Comparison of ENCODE assay signal across 14 mouse cellular contexts in the genomic region with DNA sequence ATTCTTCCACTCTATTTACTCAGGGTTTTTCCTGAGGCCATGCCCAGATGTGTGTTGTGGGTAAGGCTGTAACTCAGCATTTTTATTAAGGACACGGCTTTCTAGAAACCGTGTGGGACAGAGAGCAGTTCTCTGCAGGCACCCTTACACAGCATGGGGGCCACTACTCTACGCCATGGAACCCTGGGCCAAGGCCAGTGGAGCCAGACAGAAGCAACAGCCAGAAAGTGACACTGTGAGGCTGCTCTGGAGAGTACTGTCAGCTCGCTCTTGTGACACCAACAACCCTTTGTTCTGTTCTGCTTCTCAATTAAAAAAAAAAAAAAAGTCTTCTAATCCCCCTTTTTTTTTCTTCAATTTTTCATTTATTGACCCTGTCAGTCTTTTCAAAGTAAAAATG.
DNase-seq lines count a peak whose midpoint lies in the region; ATAC-seq lines count a peak whose summit lies in the region.
"Had no signal": no experiment of that assay in that cellular context is flagged by ENCODE, and none has a peak within 500 bp of the region (broad histone marks: within the 10 kb centered on the region; RNA-seq: fewer than 3 reads in every experiment).

No protein-coding gene starts in this region.

- peaks cover 3% of the 10 kb centered on the region; the same call in 1 of the 2 replicates for H3K36me3 ChIP-seq in hindbrain, embryonic 10.5 days
- no peaks in the 10 kb centered on the region for H3K36me3 ChIP-seq in hindbrain, embryonic 11.5 days (ENCODE audit: control insufficient read depth, insufficient read depth, low read length)
- no peaks in the 10 kb centered on the region for H3K36me3 ChIP-seq in forebrain, embryonic 15.5 days
- H3K36me3 ChIP-seq: limb, embryonic 15.5 days had no signal

- H3K27ac ChIP-seq in hindbrain, embryonic 10.5 days = peak overlapping the region; percentile 74; the same call in 1 of the 2 replicates
- no peak overlapping the region for H3K27ac ChIP-seq in hindbrain, embryonic 11.5 days (ENCODE audit: low read depth, low read length)
- peak overlapping the region; percentile 46; the same call in 1 of the 2 replicates for H3K27ac ChIP-seq in forebrain, embryonic 15.5 days (replicated peaks)
- H3K27ac ChIP-seq: limb, embryonic 15.5 days; macrophage; midbrain, embryonic 13.5 days had no signal

- no peak overlapping the region for H3K4me2 ChIP-seq in hindbrain, embryonic 11.5 days (replicated peaks; ENCODE audit: low read depth, low read length)
- H3K4me2 ChIP-seq in forebrain, embryonic 15.5 days (replicated peaks) = no peak overlapping the region
- H3K4me2 ChIP-seq: limb, embryonic 15.5 days; midbrain, embryonic 13.5 days had no signal

- WGBS in hindbrain, embryonic 10.5 days = 30% methylated on average over 4 of the region's 4 CpGs
- WGBS in hindbrain, embryonic 11.5 days = 48% methylated on average over 4 of the region's 4 CpGs
- WGBS in forebrain, embryonic 15.5 days = 16% methylated on average over 4 of the region's 4 CpGs

- H3K4me3 ChIP-seq in hindbrain, embryonic 10.5 days = no peak overlapping the region
- no peak overlapping the region for H3K4me3 ChIP-seq in hindbrain, embryonic 11.5 days (ENCODE audit: low read depth, low read length)
- no peak overlapping the region for H3K4me3 ChIP-seq in forebrain, embryonic 15.5 days
- H3K4me3 ChIP-seq: gastrocnemius, adult 2 months; limb, embryonic 15.5 days; midbrain, embryonic 13.5 days had no signal

- intact Hi-C loops in left cerebral cortex, postnatal 25 days (cut with DNase I) = no loop called here

- no peak overlapping the region for H3K9ac ChIP-seq in hindbrain, embryonic 11.5 days (ENCODE audit: low read depth, low read length)
- H3K9ac ChIP-seq in forebrain, embryonic 15.5 days (replicated peaks) = no peak overlapping the region
- H3K9ac ChIP-seq: limb, embryonic 15.5 days; liver, postnatal 0 days; midbrain, embryonic 13.5 days had no signal

- DNase-seq in hindbrain, embryonic 10.5 days (ENCODE audit: low spot score) = peak; percentile 12
- no peak for DNase-seq in hindbrain, embryonic 11.5 days (ENCODE audit: low spot score)
- peak; percentile 31 for DNase-seq in retina, postnatal 1 day
- no peak for DNase-seq in retina, embryonic 14.5 days (ENCODE audit: low spot score)
- DNase-seq in left cerebral cortex, postnatal 25 days (ENCODE audit: low spot score in 2 of 2) = no peak
- DNase-seq in lung, postnatal 36 days = no peak
- DNase-seq: gastrocnemius, adult 2 months; liver, postnatal 0 days had no signal

- H3K9me3 ChIP-seq in hindbrain, embryonic 10.5 days = peaks cover 3% of the 10 kb centered on the region; the same call in 1 of the 2 replicates
- H3K9me3 ChIP-seq in hindbrain, embryonic 11.5 days (ENCODE audit: control insufficient read depth, low read length) = no peaks in the 10 kb centered on the region
- no peaks in the 10 kb centered on the region for H3K9me3 ChIP-seq in forebrain, embryonic 15.5 days
- H3K9me3 ChIP-seq: limb, embryonic 15.5 days; midbrain, embryonic 13.5 days had no signal

- no peaks in the 10 kb centered on the region for H3K27me3 ChIP-seq in hindbrain, embryonic 10.5 days (ENCODE audit: insufficient read depth, poor library complexity, severe bottlenecking)
- H3K27me3 ChIP-seq in hindbrain, embryonic 11.5 days (ENCODE audit: control insufficient read depth, insufficient read depth, low read length) = no peaks in the 10 kb centered on the region
- no peaks in the 10 kb centered on the region for H3K27me3 ChIP-seq in forebrain, embryonic 15.5 days
- H3K27me3 ChIP-seq: limb, embryonic 15.5 days; midbrain, embryonic 13.5 days had no signal

- peaks cover 5% of the 10 kb centered on the region for H3K4me1 ChIP-seq in hindbrain, embryonic 10.5 days (replicated peaks)
- H3K4me1 ChIP-seq in hindbrain, embryonic 11.5 days (replicated peaks; ENCODE audit: control insufficient read depth, insufficient read depth, low read length) = no peaks in the 10 kb centered on the region
- peaks cover 11% of the 10 kb centered on the region for H3K4me1 ChIP-seq in forebrain, embryonic 15.5 days
- H3K4me1 ChIP-seq: limb, embryonic 15.5 days; midbrain, embryonic 13.5 days had no signal

- no peak for ATAC-seq in hindbrain, embryonic 11.5 days (ENCODE audit: low FRiP score)
- ATAC-seq in forebrain, embryonic 15.5 days (replicated peaks) = peak; percentile 43; the same call in 1 of the 2 replicates
- ATAC-seq in erythroid progenitor cell, adult 5-6 weeks (replicated peaks; ENCODE audit: low FRiP score, poor library complexity, severe bottlenecking) = no peak
- ATAC-seq: intestine, postnatal 0 days; liver, postnatal 0 days; midbrain, embryonic 13.5 days had no signal

Comparison
In these comparisons a context has a peak if more than half of its experiments do, and no peak if none do; other contexts are left out.
1. DNase-seq: peak in hindbrain, embryonic 10.5 days (single experiment) and retina, postnatal 1 day (single experiment); none in hindbrain, embryonic 11.5 days (single experiment), retina, embryonic 14.5 days (single experiment), left cerebral cortex, postnatal 25 days (0 of 2) and lung, postnatal 36 days (single experiment).